Mouse (Mus musculus): ENCODE results near the gene Reps2. TPM values are rescaled to one million over a fixed set of nuclear protein-coding genes. Genes with fewer than 3 reads are reported as not detected.

Gene Reps2
- total and polyA plus RNA-seq, 3 experiments, result 0.06 TPM; not detected in 2

DNA sequence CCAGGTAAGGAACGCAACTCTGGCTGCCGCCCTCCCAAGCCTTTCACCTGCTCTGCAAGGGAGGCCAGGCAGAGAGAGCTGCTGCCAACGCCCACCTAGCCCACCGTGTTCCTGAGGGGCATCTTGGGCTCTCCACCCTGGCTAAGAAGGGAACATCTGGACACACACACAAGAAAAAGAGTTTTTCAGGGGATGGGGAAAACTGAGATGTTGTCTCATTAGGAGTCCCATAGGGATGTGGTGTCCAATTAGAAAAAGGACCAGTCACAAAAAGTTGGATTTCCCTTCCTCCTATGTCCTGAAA is 292 bp upstream of the Reps2 start:
- H3K4me1 ChIP-seq (ENCODE audit: control insufficient read depth in 1 of 2, insufficient read depth in 2 of 2), result peaks cover 0 to 2% of the 10 kb centered on the region in 2 experiments; a peak in 1 of 4 replicates
- H3K4me2 ChIP-seq (ENCODE audit: insufficient read depth, low read depth, poor library complexity, severe bottlenecking), result peak overlapping the region; percentile 84
- no peak overlapping the region for H3K27ac ChIP-seq (ENCODE audit: insufficient read depth, low read depth)
- no peak for DNase-seq (ENCODE audit: extremely low read depth)
- dilution Hi-C loops (cut with MboI; ENCODE audit: extremely low pct_ligation_motif_present, extremely low pct_unique_long_range_greater_than_20kb, low sequenced_read_pairs) (no loop called here), in situ Hi-C loops (cut with MboI; ENCODE audit: low pct_ligation_motif_present, low pct_unique_long_range_greater_than_20kb, low sequenced_read_pairs) (no loop called here)
- TF ChIP-seq EP300 (IDR thresholded peaks at IDR 0.05; ENCODE audit: low read length) (no peak), BHLHE40 (IDR thresholded peaks at IDR 0.05; ENCODE audit: low read depth, low read length) (no peak), GABPA (IDR thresholded peaks at IDR 0.05; ENCODE audit: insufficient replicate concordance, low read depth, low read length) (no peak), ZKSCAN1 (IDR thresholded peaks at IDR 0.05; ENCODE audit: borderline replicate concordance, low read depth, low read length) (no peak), IRF4 (IDR thresholded peaks at IDR 0.05; ENCODE audit: low read depth, low read length) (no peak), MAFK (IDR thresholded peaks at IDR 0.05; ENCODE audit: insufficient replicate concordance, low read length) (no peak), POLR2A (IDR thresholded peaks at IDR 0.05; ENCODE audit: low read depth, low read length) (no peak), MYC (IDR thresholded peaks at IDR 0.05; ENCODE audit: low read depth, low read length) (no peak), KAT2A (IDR thresholded peaks at IDR 0.05; ENCODE audit: insufficient replicate concordance, low read length) (no peak), TBP (conservative IDR thresholded peaks at IDR 0.05; ENCODE audit: low read depth, low read length) (no peak), NELFE (IDR thresholded peaks at IDR 0.05; ENCODE audit: low read depth, low read length) (no peak)
- H3K9ac ChIP-seq (ENCODE audit: insufficient read depth, low read depth), result no peak overlapping the region
- H3K36me3 ChIP-seq (replicated peaks in 1 of 2; ENCODE audit: control insufficient read depth in 1 of 2, insufficient read depth in 1 of 2, low read length in 1 of 2), result no peaks in the 10 kb centered on the region
- H3K4me3 ChIP-seq (replicated peaks in 1 of 3; ENCODE audit: low read depth in 2 of 3, low read length in 2 of 3, poor library complexity in 1 of 3), result peak overlapping the region in 1 of 3 experiments; percentile 47
- no peaks in the 10 kb centered on the region for H3K79me2 ChIP-seq (replicated peaks; ENCODE audit: control insufficient read depth, extremely low read depth, insufficient read depth, poor library complexity, severe bottlenecking)
- H3K9me3 ChIP-seq (replicated peaks; ENCODE audit: low read length), result no peaks in the 10 kb centered on the region
- no peaks in the 10 kb centered on the region for H3K27me3 ChIP-seq (replicated peaks)

DNA sequence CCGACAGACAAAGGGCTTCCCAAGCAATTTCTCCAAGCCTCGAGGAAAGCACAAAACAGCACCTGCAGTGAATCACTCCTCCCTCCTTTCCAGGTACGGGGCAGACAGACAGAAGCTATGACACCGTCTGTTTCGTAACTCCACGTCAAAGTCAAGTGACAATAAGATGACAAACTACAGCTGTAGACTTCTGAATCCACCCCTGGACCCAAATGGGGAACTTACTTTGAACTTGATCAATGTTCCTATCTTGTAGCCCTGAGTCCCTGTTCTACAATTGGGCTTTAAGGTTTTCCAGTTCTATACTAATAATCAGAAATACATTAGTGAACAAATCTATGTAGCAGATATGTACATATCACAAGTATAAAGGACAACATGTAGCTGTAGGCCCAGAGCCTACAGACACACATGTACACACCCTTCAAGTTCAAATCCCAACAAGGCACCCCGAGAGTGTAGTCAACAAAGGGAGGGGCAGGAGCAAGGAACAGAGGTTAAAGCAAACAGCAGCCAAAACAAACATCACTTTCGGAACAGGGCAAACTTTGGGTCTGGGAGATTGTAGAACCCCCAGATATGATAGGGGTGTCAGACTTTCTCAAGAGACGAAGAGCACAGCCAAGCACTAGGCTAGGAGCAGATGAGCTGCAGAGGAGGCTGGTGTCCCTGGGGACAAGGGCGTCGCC is 903 bp downstream of the Reps2 start:
- Histone ChIP-seq H3K4me1 (ENCODE audit: control insufficient read depth in 1 of 2, insufficient read depth in 2 of 2) (peaks cover 0 to 2% of the 10 kb centered on the region in 2 experiments; a peak in 1 of 4 replicates), H3K4me3 (replicated peaks in 1 of 3; ENCODE audit: low read depth in 2 of 3, low read length in 2 of 3, poor library complexity in 1 of 3) (no peak overlapping the region), H3K36me3 (replicated peaks in 1 of 2; ENCODE audit: control insufficient read depth in 1 of 2, insufficient read depth in 1 of 2, low read length in 1 of 2) (no peaks in the 10 kb centered on the region), H3K27ac (ENCODE audit: insufficient read depth, low read depth) (no peak overlapping the region), H3K4me2 (ENCODE audit: insufficient read depth, low read depth, poor library complexity, severe bottlenecking) (peak overlapping the region; percentile 84), H3K9me3 (replicated peaks; ENCODE audit: low read length) (no peaks in the 10 kb centered on the region), H3K9ac (ENCODE audit: insufficient read depth, low read depth) (no peak overlapping the region), H3K27me3 (replicated peaks) (no peaks in the 10 kb centered on the region), H3K79me2 (replicated peaks; ENCODE audit: control insufficient read depth, extremely low read depth, insufficient read depth, poor library complexity, severe bottlenecking) (no peaks in the 10 kb centered on the region)
- in situ Hi-C loops (cut with MboI; ENCODE audit: low pct_ligation_motif_present, low pct_unique_long_range_greater_than_20kb, low sequenced_read_pairs), result no loop called here
- dilution Hi-C loops (cut with MboI; ENCODE audit: extremely low pct_ligation_motif_present, extremely low pct_unique_long_range_greater_than_20kb, low sequenced_read_pairs), result no loop called here
- TF ChIP-seq TCF12 (IDR thresholded peaks at IDR 0.05; ENCODE audit: low read depth, low read length) (no peak), E2F4 (IDR thresholded peaks at IDR 0.05; ENCODE audit: insufficient replicate concordance, low read depth, low read length) (no peak), SIN3A (IDR thresholded peaks at IDR 0.05; ENCODE audit: low read length) (no peak), KAT2A (IDR thresholded peaks at IDR 0.05; ENCODE audit: insufficient replicate concordance, low read length) (no peak), JUND (conservative IDR thresholded peaks at IDR 0.05; ENCODE audit: low read depth, low read length) (no peak), ETS1 (conservative IDR thresholded peaks at IDR 0.05; ENCODE audit: low read depth, low read length) (no peak), ZC3H11A (IDR thresholded peaks at IDR 0.05; ENCODE audit: low read depth, low read length) (no peak), JUN (IDR thresholded peaks at IDR 0.05; ENCODE audit: insufficient read depth, low read depth, low read length) (no peak), USF1 (IDR thresholded peaks at IDR 0.05; ENCODE audit: low read depth, low read length) (no peak)
- DNase-seq (ENCODE audit: extremely low read depth), result no peak
